Mouse (Mus musculus): ENCODE measurements at regions not wholly inside any gene's neighbourhood (a gene's known extent, or its start where the extent isn't known, plus 50 kb on each side); places are given as distances from the start of the nearest gene placed in this dataset.

DNA sequence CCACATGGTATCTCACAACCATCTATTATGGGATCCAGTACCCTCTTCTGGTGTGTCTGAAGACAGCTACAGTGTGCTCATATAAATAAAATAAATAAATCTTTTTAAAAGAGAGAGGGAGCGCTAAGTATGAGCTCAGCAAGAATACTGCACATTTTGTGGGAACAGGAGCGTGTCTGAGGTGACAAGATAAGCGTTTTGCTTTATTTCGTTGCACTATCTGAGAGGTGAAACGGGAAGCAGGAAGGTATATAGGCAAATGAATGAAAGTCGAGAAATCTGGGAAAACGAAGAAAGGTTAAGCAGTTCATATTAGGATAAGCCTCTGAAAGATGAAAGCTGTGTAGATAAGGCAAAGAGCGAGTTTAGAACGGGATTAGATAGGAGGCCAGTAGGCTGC lies 61.7 kb upstream of the Foxn3 start:
- TF ChIP-seq CTCF (IDR thresholded peaks at IDR 0.05; ENCODE audit: borderline replicate concordance, extremely low read depth, insufficient read depth, insufficient read length) (no peak), POLR2A (IDR thresholded peaks at IDR 0.05; ENCODE audit: borderline replicate concordance, extremely low read depth, insufficient read depth, insufficient read length, poor library complexity, severe bottlenecking) (no peak)

All from brain, embryonic 14.5 days (tissue).